Mouse (Mus musculus) megakaryocyte, embryonic 14.5 days (primary cell): ENCODE data around the gene Lingo1.

Experiments
- FLI1 ChIP-seq: IDR thresholded peaks from 2 replicates; pipeline ENCODE4 v1.6.1; 2012; ENCODE audit warnings: low read length, inconsistent platforms, mixed read lengths
- GATA1 ChIP-seq: IDR thresholded peaks from 3 replicates; pipeline ENCODE4 v1.6.1; 2012; ENCODE audit warnings: mixed read lengths, low read length, inconsistent platforms, borderline replicate concordance

DNA sequence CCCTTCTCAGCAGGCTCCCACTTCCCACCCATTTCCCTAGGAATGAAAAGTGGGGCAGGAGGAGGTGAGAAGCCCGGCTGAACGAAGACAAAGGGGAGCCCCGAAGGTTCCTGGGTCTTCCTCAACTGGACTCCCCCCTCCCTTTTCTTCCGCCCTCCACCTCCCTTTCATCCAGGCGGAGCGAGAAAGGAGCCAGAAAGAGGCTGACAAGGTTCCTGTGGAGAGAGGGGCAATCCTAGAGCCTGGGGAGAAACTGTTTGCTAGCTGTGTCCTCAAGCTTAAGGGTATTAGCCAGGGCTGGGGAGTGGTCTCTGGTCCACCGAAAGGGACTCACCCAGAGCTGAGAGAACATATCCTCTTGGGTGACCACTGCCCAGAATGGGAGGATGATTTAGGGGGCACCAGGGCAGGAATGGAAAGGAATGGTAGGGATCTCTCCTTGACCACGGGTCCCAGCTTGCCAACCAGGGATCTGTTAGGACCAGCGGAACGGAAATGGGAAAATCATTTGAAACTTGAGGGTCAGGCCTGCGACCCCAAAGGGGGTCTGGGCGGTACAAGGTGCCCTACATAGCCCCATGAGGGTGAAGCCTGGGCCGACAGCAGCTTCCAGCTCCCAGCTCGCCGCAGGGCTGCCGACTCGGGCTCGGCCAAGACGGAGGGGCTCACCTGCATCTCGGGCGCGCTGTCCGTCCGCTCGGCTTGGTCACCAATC lies 161.7 kb downstream of the Lingo1 start:
- TF ChIP-seq GATA1 (no peak), FLI1 (no peak)
